Mouse (Mus musculus) gastrocnemius, postnatal 10 days (tissue): ENCODE results near the gene Agpat4. TPM values are rescaled to one million over a fixed set of nuclear protein-coding genes. Genes with fewer than 3 reads are reported as not detected.
A peak's percentile ranks its signal among the peaks of the same experiment; 100 is the strongest.

ENCODE experiments used
- DNase-seq: peaks from one replicate; pipeline ENCODE4 v3.0.0; 2021; ENCODE audit warnings: mixed read lengths
- long read RNA-seq, 2 experiments: library from polyadenylated mRNA; stranded (forward); transcript quantifications; one replicate each; pipeline ENCODE4 v2.0.0; 2021
- total RNA-seq, 2 experiments: library from RNA; stranded (reverse); gene quantifications; 2 replicates each; pipeline ENCODE4 v1.2.3; 2021

Agpat4 gene
- 1 to 10 TPM; 5.7 to 7.7 TPM for total RNA-seq
- long read RNA-seq, experiment 1, transcript Agpat4-201 (9 exons, 1,915 nt), result major isoform, 8 of 10 reads
- long read RNA-seq, experiment 1, partial matches to known transcripts, result 0 of 10 reads
- long read RNA-seq, experiment 1, other reads (novel, unspliced or antisense), result 2 of 10 reads
- long read RNA-seq, experiment 2, transcript Agpat4-201 (9 exons, 1,915 nt), result major isoform, 11 of 13 reads
- long read RNA-seq, experiment 2, partial matches to known transcripts, result 0 of 13 reads
- long read RNA-seq, experiment 2, other reads (novel, unspliced or antisense), result 2 of 13 reads

- DNase-seq, result peak; percentile 37
Measured at GRCm38 (mm10) chr17:12118561-12118925, at the start of gene Agpat4. TSS of gene Agpat4 (plus strand) at chr17:12118704.

DNA sequence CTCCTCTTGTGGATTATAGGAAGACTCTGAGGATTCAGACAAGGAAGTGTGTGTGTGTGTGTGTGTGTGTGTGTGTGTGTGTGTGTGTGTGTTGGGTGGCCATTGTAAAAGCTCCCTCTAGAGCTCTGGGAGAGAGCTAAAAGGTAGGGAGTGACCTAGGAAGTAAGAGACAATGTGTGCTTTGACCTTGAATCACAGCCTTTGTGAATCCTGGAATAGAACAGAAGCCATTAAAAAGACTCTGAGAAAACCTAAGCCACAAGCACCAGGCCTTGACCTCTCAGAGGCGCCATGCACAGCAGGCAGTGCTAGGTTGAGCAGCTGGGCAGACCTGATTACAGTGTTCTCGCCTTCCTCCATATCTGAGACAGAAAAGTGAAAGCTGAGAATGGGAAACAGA is 41.7 kb upstream of the Agpat4 start:
- no peak for DNase-seq

DNA sequence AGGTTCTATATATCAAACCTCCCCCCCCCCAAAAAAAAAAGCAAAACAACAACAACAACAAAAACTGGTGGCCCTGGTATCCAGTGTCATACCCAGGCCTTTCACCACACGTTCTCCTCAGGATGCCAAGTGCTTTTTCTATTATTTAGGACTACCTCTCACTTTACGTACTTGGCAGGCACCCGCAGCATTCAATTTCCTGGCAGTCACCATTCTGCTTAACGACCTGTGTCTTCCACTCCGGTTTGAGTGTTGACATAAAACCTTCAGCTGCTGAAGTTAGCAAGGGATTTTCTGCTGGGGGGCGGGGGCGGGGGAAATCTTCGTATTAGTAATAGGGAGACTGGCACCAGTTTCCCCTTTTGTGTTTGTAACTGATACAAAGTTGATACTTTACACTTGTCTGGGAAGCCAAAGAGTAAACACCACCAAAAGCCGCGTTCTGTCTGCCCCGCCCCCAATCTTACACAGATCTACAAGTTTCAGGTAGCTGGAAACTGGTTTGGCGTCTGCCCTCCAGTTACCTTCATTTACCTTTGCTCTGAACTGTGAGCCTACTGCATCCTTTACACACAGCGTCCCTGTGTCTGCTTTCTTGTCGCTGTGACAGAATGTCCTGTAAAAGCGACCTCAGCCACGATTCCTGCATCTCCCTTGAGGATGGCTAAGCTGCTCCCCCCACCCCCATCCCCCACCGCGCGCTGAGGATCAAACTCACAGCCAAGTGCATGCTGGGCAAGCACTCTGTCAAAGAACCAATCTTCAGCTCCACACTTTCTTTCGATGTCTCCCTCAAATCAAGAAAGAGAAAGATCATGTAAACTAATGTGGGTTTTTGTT is 37.6 kb upstream of the Agpat4 start:
- DNase-seq, result no peak

- DNase-seq, result no peak
Measured at GRCm38 (mm10) chr17:12082201-12082600, 36.3 kb upstream of the Agpat4 start.

- no peak for DNase-seq
Measured at GRCm38 (mm10) chr17:12090261-12090927, 28.1 kb upstream of the Agpat4 start.

GRCm38 (mm10) chr17:12092901-12093564 is 25.5 kb upstream of the Agpat4 start:
- DNase-seq, result no peak

DNA sequence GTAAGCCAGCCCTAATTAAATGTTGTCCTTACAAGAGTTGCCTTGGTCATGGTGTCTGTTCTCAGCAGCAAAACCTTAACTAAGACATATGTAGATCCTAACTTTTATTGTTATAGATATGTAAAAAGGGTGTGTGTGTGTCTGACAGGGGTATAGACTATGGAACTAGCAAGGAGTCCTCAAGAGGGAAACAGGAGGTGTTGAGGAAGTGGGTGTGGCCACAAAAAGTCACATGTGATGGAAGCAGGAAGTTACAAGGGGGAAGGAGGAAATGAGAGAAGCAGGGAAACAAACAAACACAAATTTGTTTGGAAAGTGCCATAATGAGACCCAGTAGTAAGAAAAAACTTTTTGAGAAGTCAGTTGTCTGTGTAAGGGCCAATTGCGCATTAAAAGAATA is 24.5 kb upstream of the Agpat4 start:
- DNase-seq, result no peak

DNA sequence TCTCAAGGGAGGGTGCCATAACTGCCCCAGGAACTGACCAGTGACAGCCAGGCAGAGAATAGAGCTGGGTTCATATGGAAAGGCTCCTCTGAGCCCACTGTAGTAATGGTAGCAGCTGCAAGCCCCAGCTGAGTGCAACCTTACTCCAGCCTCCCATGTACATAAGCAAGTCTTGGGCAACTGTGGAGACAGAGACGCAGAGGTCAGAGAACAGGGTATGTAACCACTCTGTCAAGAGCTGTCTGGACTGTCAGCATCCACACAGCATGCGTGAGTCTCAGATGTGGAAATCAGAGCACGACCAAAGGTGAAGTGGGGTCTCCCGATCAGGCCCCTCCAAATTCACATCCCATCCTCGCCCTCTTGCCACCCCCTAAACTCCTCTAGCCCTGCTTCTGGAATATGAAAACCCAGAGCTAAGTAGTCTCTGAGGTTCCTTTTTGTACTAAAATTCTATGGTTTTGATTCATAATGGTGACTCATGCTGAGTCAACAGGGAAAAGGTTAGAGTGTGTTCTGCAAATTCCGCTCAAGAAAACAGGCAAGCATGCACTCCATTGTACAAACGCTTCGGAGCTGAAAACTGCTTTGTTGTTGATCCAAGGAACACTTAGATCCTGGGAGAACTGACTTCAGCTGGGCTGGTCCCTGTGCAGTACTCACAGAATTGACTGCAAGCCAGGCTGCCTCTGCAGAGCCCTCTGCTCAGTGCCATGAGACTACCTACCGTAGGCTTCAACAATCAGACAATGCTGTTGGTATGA is 23.5 kb upstream of the Agpat4 start:
- DNase-seq, result no peak

- DNase-seq, result no peak
Measured at GRCm38 (mm10) chr17:12099415-12099814, 19.1 kb upstream of the Agpat4 start.

GRCm38 (mm10) chr17:12102326-12102725 is 16.2 kb upstream of the Agpat4 start:
- no peak for DNase-seq

DNA sequence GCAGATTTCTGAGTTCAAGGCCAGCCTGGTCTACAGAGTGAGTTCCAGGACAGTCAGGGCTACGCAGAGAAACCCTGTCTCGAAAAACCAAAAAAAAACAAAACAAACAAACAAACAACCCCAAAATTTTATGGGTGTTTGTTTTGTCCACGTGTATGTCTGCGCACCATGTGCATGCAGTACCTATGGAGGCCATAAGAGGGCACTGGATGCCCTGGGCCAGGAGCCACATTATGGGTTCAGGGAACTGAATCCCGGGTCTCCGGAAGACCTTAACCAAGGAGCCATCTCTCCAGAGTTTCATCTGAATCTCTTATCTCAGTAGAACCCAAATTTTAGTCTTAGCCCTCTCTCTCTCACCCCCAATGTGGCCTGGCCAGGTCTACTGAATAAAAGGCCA is 14.7 kb upstream of the Agpat4 start:
- DNase-seq, result no peak

DNA sequence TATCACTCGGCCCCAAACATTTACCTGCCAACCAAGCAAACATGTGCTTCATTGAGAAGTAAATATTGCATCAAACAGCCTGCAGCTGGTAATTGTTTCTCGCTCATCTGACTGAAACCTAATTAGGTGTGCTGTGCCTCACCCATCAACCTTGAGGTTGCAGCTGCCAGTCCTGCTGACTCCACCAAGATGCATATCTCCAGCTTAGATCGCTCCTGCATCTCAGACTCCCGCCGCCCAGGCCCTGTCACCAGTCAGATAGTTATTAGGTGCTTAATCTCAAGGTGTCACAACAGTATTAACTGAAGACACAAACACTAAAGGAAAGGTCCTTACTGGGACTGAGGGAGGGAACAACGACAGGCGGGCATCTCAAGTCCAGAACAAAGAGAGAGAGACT is 14.3 kb upstream of the Agpat4 start:
- DNase-seq, result no peak

DNA sequence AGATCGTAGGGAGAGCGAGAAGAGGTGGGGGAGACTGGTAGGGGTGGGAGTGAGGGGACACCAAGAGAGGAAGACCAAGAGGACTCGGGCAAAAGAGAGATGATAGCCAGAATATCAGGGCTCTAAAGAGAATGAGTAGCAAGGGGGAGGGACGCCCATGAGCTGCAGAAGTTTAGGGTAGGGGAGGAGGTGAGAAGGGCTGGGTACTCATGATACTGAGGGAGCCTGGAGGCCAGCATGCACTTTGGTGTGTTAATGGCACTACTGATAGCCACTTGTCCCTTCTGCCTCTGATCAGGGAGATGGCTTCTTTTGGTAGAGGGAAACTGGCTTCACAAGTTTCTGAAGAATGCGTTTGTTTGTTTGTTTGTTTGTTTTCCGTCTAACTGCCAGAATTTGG is 13.8 kb upstream of the Agpat4 start:
- no peak for DNase-seq

GRCm38 (mm10) chr17:12106255-12106654 is 12.2 kb upstream of the Agpat4 start:
- DNase-seq, result no peak

DNA sequence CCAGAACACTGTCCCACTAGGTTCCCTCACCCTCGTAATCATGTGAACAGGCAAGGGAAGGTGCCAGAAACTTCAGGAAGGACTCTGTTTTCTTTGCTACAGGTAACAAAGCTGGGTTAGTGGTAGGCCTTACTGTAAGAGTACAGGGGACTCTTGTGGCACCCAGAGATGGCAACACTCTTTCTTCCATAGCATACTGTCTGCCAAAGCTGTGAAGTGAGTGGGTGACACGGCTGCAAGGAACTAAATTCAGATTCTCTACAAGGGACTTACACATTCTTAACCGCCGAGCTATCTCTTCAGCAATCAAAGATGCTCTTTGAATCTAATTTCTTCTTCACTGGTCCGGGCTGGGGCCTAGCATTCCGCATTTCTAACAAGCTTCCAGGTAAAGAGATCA is 4.9 kb upstream of the Agpat4 start:
- no peak for DNase-seq

DNA sequence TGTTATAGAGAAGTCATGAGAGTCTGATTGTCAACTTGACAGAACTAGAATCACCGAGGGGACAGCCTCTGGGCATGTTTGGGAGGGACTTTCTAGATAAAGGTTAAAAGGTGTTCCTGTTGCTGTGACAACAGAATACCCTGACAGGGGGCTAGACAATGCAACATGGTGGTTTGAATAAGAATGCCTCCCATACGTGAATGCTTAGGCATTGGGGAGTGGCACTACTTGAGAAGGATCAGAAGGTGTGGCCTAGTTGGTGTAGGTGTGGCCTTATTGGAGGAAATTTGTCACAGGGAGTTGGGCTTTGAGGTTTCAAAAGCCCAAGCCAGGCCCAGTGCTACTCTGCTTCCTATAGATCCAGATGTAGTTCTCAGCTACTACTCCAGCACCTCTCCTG is 3.4 kb upstream of the Agpat4 start:
- no peak for DNase-seq

DNA sequence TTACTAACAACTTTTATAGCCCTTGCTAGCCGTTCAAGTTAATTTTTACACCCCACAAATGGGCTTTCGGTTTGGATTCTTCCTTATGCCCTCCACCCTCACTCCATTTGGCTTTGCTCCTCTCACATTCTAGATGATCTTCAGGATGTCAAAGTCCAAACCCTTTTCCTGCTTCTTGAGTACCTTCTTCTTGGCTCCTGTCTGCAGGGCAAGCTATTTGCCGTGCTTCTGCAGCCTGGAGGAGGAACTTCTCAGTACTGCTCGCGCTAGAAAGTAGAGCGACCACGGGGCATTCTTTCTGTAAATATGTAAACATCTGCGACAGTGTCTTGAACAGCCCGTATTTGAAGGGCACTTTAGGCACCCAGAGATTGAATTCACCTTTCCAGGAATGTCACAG is 373 bp upstream of the Agpat4 start:
- no peak for DNase-seq

DNA sequence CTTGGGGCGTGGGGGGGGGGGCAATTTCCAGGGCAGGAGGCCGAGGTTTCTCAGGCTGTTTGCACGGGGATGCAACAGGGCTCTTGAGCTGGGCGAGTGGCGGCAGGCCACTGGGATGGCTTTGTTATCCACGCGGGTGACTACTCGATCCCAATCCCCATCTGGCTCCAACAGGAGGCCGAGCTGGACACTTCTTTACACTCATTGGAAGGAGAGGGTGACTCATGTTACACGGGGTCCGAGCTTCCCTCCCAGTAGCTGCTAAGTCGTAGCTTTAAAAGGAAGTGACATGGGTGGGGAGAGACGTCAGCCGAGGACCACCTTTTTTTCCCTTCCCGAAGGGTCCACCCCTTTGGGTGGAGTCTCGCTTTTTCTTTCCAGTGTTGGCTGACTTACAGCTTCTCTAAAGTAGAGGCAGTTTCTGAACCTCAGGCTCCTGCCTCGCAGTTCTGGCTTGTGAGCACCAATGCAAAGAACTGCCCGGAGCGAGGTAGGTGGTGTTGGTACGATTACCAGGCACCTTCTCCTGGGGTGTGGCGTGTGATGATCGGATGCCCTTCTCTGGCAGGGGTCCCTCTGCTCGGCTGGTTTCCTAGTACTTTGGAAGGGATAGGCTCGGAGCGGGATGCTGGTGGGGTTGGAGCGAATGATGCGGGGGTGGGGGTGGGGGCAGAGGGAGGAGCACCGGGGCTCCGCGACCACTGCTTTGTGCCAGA is 580 bp downstream of the Agpat4 start:
- DNase-seq, result peak; percentile 49

DNA sequence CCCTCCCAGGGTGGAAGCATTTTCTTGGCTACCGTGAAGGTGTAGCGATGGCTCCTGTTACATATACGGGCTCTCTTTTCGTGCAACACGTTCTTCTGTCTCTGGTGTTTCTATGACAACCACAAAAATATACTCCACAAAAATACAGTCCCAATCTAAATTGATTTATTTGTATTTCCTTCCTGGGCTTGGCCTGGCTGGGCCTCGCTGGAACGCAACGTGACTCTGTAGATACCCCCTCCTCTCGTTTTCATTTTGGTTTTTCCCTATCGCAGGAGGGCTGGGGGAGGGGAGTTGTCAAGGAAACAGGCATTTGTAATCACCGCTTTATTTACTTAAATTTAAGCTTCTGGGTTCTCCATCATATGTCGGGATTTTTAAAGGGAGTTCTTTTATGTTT is 1.2 kb downstream of the Agpat4 start:
- DNase-seq, result no peak

- no peak for DNase-seq
Measured at GRCm38 (mm10) chr17:12120268-12120667, 1.8 kb downstream of the Agpat4 start.

DNA sequence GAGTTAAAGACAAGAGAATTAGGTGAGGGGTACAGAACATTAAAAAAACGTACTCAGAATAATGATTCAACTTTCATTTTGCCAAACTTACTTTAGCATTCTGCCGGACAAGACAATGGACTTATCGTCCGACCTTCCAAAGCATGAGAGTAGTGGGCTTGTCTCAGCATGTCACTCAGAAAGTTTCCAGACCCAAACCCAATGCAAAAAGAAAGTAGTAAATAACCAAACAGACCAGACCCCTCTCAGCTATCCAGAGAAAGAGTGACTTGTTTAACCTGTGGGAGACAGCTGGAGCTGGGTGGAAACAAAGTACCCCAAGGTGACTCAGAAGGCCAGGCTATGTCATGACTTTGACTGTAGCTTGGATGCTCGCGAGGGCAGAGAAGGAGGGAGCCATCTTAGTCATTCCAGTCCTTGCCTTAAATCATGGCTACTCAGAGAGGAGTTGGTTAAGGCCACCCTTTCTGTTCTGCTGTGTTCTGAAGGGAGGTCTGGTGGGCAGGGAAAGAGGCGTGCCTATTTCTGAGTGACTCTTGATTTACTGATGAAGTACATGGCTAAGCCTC is 2.8 kb downstream of the Agpat4 start:
- no peak for DNase-seq
